Mouse (Mus musculus) gastrocnemius, postnatal 4 days (tissue): ENCODE data around the gene Batf. TPM values are rescaled to one million over a fixed set of nuclear protein-coding genes. Genes with fewer than 3 reads are reported as not detected.
"Not testable (repeated sequence)": the region's sequence is repeated elsewhere in the genome, so short reads cannot be mapped to it uniquely, and the experiment has no call there.

ENCODE experiments used
- DNase-seq, 2 experiments: peaks; one replicate each; pipeline ENCODE4 v3.0.0; 2021 to 2022; ENCODE audit warnings: low spot score in 2 of 2, mixed read lengths in 2 of 2
- total RNA-seq, 2 experiments: library from RNA; stranded (reverse); gene quantifications; 2 replicates each; pipeline ENCODE4 v1.2.3; 2021

The Batf gene
- total RNA-seq, 2 experiments from 2014 or later, result 0.59 to 1.2 TPM

- no peak for DNase-seq
These were observed 4.1 kb upstream of the Batf start for GRCm38 (mm10) chr12:85682328-85682727.

GRCm38 (mm10) chr12:85684411-85685275 is 1.8 kb upstream of the Batf start:
- DNase-seq, result no peak

- no peak for DNase-seq
These were observed 706 bp downstream of the Batf start for GRCm38 (mm10) chr12:85687217-85687533.

- DNase-seq, result no peak
These were observed 1.4 kb downstream of the Batf start for GRCm38 (mm10) chr12:85687846-85688245.

- no peak for DNase-seq
These were observed 9.3 kb downstream of the Batf start for GRCm38 (mm10) chr12:85695787-85696186.

- no peak for DNase-seq
These were observed 10.0 kb downstream of the Batf start for GRCm38 (mm10) chr12:85696436-85696835.

- not testable (repeated sequence) for DNase-seq
These were observed 11.7 kb downstream of the Batf start for GRCm38 (mm10) chr12:85698179-85698578.

- no peak for DNase-seq
These were observed 13.8 kb downstream of the Batf start for GRCm38 (mm10) chr12:85700191-85700841.

- no peak for DNase-seq
These were observed 14.4 kb downstream of the Batf start for GRCm38 (mm10) chr12:85700842-85701223.

- no peak for DNase-seq
These were observed 15.9 kb downstream of the Batf start for GRCm38 (mm10) chr12:85702166-85703055.

GRCm38 (mm10) chr12:85703507-85703906 is 17.0 kb downstream of the Batf start:
- peak in 1 of 2 experiments; percentile 25 for DNase-seq

GRCm38 (mm10) chr12:85704566-85704965 is 18.1 kb downstream of the Batf start:
- DNase-seq, result no peak

GRCm38 (mm10) chr12:85705002-85705830 is 18.7 kb downstream of the Batf start:
- DNase-seq, result peak; percentile 72 to 84

- DNase-seq, result no peak
These were observed 19.5 kb downstream of the Batf start for GRCm38 (mm10) chr12:85705831-85706530.

- DNase-seq, result no peak
These were observed 20.4 kb downstream of the Batf start for GRCm38 (mm10) chr12:85706906-85707305.

GRCm38 (mm10) chr12:85707391-85707790 is 20.9 kb downstream of the Batf start:
- DNase-seq, result no peak

GRCm38 (mm10) chr12:85708556-85708955 is 22.1 kb downstream of the Batf start:
- DNase-seq, result no peak

- DNase-seq, result no peak
These were observed 24.2 kb downstream of the Batf start for GRCm38 (mm10) chr12:85710695-85711094.

- DNase-seq, result no peak
These were observed 26.1 kb downstream of the Batf start for GRCm38 (mm10) chr12:85712587-85712986.

- DNase-seq, result no peak
These were observed 27.7 kb downstream of the Batf start for GRCm38 (mm10) chr12:85714126-85714525.
